1 mouse cellular context compared by ENCODE assay signal in the genomic region with DNA sequence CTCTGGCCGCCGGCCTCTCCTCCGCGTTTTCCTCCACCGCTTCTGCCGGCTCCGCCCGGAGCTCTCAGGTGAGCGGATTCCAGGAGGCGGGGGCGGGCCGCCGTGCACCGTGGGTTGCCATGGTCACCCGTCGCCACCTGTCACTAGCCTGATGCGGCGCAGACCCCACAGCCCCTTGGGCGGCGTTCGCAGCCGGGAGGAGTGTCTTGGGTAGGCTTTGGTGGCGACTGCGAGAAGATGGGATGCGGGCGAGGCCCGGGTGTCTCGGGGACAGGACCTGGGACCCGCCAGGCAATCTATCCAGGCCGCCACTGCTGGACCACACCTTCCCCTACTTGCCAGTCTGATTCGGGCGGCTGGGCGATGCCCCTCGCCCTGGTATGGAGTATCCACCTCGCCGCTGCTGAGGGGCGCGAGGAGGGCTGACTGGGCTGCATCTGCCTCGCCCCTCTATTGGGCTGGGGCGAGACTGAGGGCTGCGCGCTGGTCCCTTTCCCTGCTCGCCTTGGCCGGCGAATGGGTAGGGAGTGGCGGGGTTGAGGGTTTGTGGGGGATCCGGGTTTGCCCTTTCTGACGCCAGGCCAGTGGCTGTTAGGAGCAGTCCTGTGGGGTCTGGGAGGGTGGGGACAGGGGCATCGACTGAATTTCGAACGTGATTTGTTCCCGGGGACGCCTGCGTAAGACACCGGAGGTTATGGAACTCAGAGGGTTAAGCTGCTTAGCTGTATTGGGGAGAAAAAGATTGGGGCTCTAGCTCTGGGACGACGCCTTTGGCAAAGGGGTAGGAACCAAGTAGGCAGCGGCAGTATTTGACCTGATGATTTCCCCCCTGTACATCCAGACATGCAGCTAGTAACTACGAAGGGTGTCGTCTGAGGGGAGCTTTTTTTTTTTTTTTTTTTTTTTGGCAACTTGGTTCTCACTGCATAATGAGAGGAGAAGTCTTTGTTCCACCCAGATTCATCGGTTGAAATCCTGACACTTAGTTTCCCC.
TF ChIP-seq lines count a peak whose summit lies in the region.

No protein-coding gene starts in this region.

TF ChIP-seq in MEL, 35 proteins besides CTCF, POLR2A, EP300 and RAD21:
- TF ChIP-seq MAZ (IDR thresholded peaks at IDR 0.05; ENCODE audit: low read depth, low read length): no peak
- TF ChIP-seq SMC3 (IDR thresholded peaks at IDR 0.05; ENCODE audit: low read depth, low read length): no peak
- TF ChIP-seq ELF1 (IDR thresholded peaks at IDR 0.05; ENCODE audit: low read depth, low read length): no peak
- TF ChIP-seq SIN3A (IDR thresholded peaks at IDR 0.05; ENCODE audit: low read length): peak; percentile 14; the same call in 1 of the 2 replicates
- TF ChIP-seq NRF1 (IDR thresholded peaks at IDR 0.05; ENCODE audit: insufficient read depth, low read depth, low read length, poor library complexity, severe bottlenecking): no peak
- no peak for TF ChIP-seq USF1 (IDR thresholded peaks at IDR 0.05; ENCODE audit: low read depth, low read length)
- TF ChIP-seq MEF2A (IDR thresholded peaks at IDR 0.05; ENCODE audit: extremely low read depth, insufficient replicate concordance, low read depth, low read length, poor library complexity, severe bottlenecking): no peak
- TF ChIP-seq ZKSCAN1 (IDR thresholded peaks at IDR 0.05; ENCODE audit: low read depth, low read length): no peak
- no peak for TF ChIP-seq MYC (IDR thresholded peaks at IDR 0.05; ENCODE audit: low read depth, low read length)
- no peak for TF ChIP-seq KAT2A (conservative IDR thresholded peaks at IDR 0.05; ENCODE audit: low read depth, low read length)
- peak; percentile 68 for TF ChIP-seq ZNF384 (IDR thresholded peaks at IDR 0.05; ENCODE audit: low read depth, low read length)
- TF ChIP-seq E2F4 (IDR thresholded peaks at IDR 0.05; ENCODE audit: borderline replicate concordance, low read depth, low read length): no peak
- TF ChIP-seq MXI1 (IDR thresholded peaks at IDR 0.05; ENCODE audit: low read depth, low read length): peak; percentile 68; the same call in 1 of the 2 replicates
- no peak for TF ChIP-seq GABPA (IDR thresholded peaks at IDR 0.05; ENCODE audit: low read depth, low read length)
- 0 out of 2 replicates have a peak, but pooled peaks have one; percentile 20 for TF ChIP-seq HCFC1 (IDR thresholded peaks at IDR 0.05; ENCODE audit: low read depth, low read length)
